Mouse (Mus musculus): Measurements from ENCODE around the gene Fmo2. TPM values are rescaled to one million over a fixed set of nuclear protein-coding genes. Genes with fewer than 3 reads are reported as not detected.

The Fmo2 gene
- polyA plus RNA-seq, 1 experiment: not detected

GRCm38 (mm10) chr1:162931310-162931875 lies 32.9 kb upstream of the Fmo2 start:
- TF ChIP-seq MAX (IDR thresholded peaks at IDR 0.05) (no peak), MYOD1 (IDR thresholded peaks at IDR 0.05; ENCODE audit: control insufficient read depth, insufficient read length, low read depth) (no peak), USF1 (IDR thresholded peaks at IDR 0.05; ENCODE audit: low read depth) (no peak), MYOG (IDR thresholded peaks at IDR 0.05; ENCODE audit: control insufficient read depth, extremely low read depth, insufficient read length) (no peak), CTCF (IDR thresholded peaks at IDR 0.05; ENCODE audit: control insufficient read depth, insufficient read depth, insufficient read length) (no peak), FOSL1 (IDR thresholded peaks at IDR 0.05; ENCODE audit: insufficient read depth, low read length, poor library complexity, severe bottlenecking) (no peak), CEBPB (IDR thresholded peaks at IDR 0.05; ENCODE audit: low read depth) (no peak)

DNA sequence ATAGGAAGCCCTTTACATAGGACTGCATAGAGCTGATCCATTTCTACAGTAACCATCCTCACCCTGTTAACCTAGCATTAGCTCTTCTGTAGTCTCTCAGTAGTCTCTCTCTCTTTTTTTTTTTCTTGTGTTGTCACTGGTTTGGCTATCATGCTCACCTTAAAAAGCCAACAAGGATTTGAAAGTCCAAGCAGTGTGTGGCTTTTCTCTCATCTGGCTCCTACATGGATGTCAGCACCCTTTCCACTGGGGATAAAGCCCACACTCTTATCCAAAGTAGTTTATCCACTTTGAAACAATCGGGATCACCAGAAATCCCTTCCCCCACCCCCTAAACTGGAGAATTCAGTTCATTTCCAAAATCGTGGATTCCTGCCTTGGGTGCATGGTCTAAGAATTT lies 32.1 kb upstream of the Fmo2 start:
- no peaks in the 10 kb centered on the region for H3K36me3 ChIP-seq (ENCODE audit: control insufficient read depth, insufficient read depth)
- H3K79me3 ChIP-seq (ENCODE audit: low read depth): no peaks in the 10 kb centered on the region
- H3K79me2 ChIP-seq (ENCODE audit: control insufficient read depth, insufficient read depth): no peaks in the 10 kb centered on the region
- no peak for TF ChIP-seq MAX (IDR thresholded peaks at IDR 0.05)
- no peak overlapping the region for H3ac ChIP-seq (ENCODE audit: control insufficient read depth, insufficient read length, low read depth)
- H3K4me3 ChIP-seq (ENCODE audit: insufficient read depth, poor library complexity, severe bottlenecking): no peak overlapping the region
- no peaks in the 10 kb centered on the region for H3K27me3 ChIP-seq (ENCODE audit: control insufficient read depth, insufficient read depth, insufficient read length)

More at GRCm38 (mm10) chr1:162931310-162931875, 32.9 kb upstream of the Fmo2 start:
- H3K36me3 ChIP-seq (ENCODE audit: control insufficient read depth, insufficient read depth): no peaks in the 10 kb centered on the region
- no peak overlapping the region for H3K4me3 ChIP-seq (ENCODE audit: insufficient read depth, poor library complexity, severe bottlenecking)
- H3K27me3 ChIP-seq (ENCODE audit: control insufficient read depth, insufficient read depth, insufficient read length): no peaks in the 10 kb centered on the region
- H3K79me3 ChIP-seq (ENCODE audit: low read depth): no peaks in the 10 kb centered on the region
- H3K79me2 ChIP-seq (ENCODE audit: control insufficient read depth, insufficient read depth): no peaks in the 10 kb centered on the region
- no peak overlapping the region for H3ac ChIP-seq (ENCODE audit: control insufficient read depth, insufficient read length, low read depth)

DNA sequence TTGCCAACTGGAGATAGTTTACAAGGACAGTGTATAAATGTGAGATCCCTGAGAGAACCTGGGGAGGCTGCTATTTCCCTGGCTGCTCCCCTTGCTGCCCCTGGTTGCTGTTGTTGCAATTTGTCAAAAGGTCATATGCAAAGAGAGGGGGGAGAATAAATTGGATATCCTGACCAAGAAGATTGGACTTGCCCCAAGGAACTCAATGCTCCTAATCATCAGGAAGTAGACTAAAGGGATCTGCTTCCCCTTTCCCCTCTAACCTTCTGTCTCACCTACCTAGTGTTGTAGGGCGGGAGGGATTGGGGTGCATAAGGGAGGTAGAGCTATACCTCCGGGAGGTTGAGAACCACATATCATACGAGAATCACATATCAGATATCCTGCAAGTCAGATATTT lies 30.6 kb upstream of the Fmo2 start:
- no peak overlapping the region for H3K4me3 ChIP-seq (ENCODE audit: insufficient read depth, poor library complexity, severe bottlenecking)
- H3K79me2 ChIP-seq (ENCODE audit: control insufficient read depth, insufficient read depth): no peaks in the 10 kb centered on the region
- H3K79me3 ChIP-seq (ENCODE audit: low read depth): no peaks in the 10 kb centered on the region
- no peak overlapping the region for H3ac ChIP-seq (ENCODE audit: control insufficient read depth, insufficient read length, low read depth)
- H3K27me3 ChIP-seq (ENCODE audit: control insufficient read depth, insufficient read depth, insufficient read length): peaks cover under 1% of the 10 kb centered on the region
- no peak for TF ChIP-seq MYOD1 (IDR thresholded peaks at IDR 0.05; ENCODE audit: control insufficient read depth, insufficient read length, low read depth)
- TF ChIP-seq USF1 (IDR thresholded peaks at IDR 0.05; ENCODE audit: low read depth): no peak
- no peak for TF ChIP-seq CEBPB (IDR thresholded peaks at IDR 0.05; ENCODE audit: low read depth)
- no peaks in the 10 kb centered on the region for H3K36me3 ChIP-seq (ENCODE audit: control insufficient read depth, insufficient read depth)

DNA sequence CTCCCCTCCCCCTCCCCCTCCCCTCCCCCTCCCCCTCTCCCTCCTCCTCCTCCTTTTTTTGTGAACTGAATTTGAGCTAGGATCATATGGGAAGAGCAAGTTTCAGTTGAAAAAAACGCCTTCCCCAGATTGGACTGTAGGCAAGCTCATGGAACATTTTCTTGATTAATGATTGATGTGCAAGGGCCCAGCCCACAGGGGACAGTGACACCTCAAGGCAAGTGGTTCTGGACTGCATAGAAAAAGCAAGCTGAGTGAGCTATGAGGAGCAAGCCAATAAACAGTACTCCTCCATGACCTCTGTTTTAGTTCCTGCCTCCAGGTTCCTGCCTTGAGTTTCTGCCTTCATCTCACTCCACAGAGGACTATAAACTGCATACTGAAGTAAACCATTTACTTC lies 26.6 kb upstream of the Fmo2 start:
- Histone ChIP-seq H3K36me3 (ENCODE audit: control insufficient read depth, insufficient read depth) (no peaks in the 10 kb centered on the region), H3K79me2 (ENCODE audit: control insufficient read depth, insufficient read depth) (no peaks in the 10 kb centered on the region), H3K4me3 (ENCODE audit: insufficient read depth, poor library complexity, severe bottlenecking) (no peak overlapping the region), H3K79me3 (ENCODE audit: low read depth) (no peaks in the 10 kb centered on the region), H3ac (ENCODE audit: control insufficient read depth, insufficient read length, low read depth) (no peak overlapping the region), H3K27me3 (ENCODE audit: control insufficient read depth, insufficient read depth, insufficient read length) (peaks cover 13% of the 10 kb centered on the region)
- TF ChIP-seq MAX (IDR thresholded peaks at IDR 0.05) (no peak), MYOD1 (IDR thresholded peaks at IDR 0.05; ENCODE audit: control insufficient read depth, insufficient read length, low read depth) (no peak), USF1 (IDR thresholded peaks at IDR 0.05; ENCODE audit: low read depth) (no peak), FOSL1 (IDR thresholded peaks at IDR 0.05; ENCODE audit: insufficient read depth, low read length, poor library complexity, severe bottlenecking) (no peak), MYOG (IDR thresholded peaks at IDR 0.05; ENCODE audit: control insufficient read depth, extremely low read depth, insufficient read length) (no peak), CTCF (IDR thresholded peaks at IDR 0.05; ENCODE audit: control insufficient read depth, insufficient read depth, insufficient read length) (no peak), CEBPB (IDR thresholded peaks at IDR 0.05; ENCODE audit: low read depth) (no peak)

GRCm38 (mm10) chr1:162916661-162917060 lies 18.1 kb upstream of the Fmo2 start:
- no peaks in the 10 kb centered on the region for H3K36me3 ChIP-seq (ENCODE audit: control insufficient read depth, insufficient read depth)
- no peak for TF ChIP-seq USF1 (IDR thresholded peaks at IDR 0.05; ENCODE audit: low read depth)
- no peak for TF ChIP-seq CEBPB (IDR thresholded peaks at IDR 0.05; ENCODE audit: low read depth)
- no peak for TF ChIP-seq MYOD1 (IDR thresholded peaks at IDR 0.05; ENCODE audit: control insufficient read depth, insufficient read length, low read depth)
- no peak for TF ChIP-seq MAX (IDR thresholded peaks at IDR 0.05)
- TF ChIP-seq MYOG (IDR thresholded peaks at IDR 0.05; ENCODE audit: control insufficient read depth, extremely low read depth, insufficient read length): no peak
- TF ChIP-seq FOSL1 (IDR thresholded peaks at IDR 0.05; ENCODE audit: insufficient read depth, low read length, poor library complexity, severe bottlenecking): no peak
- no peak for TF ChIP-seq CTCF (IDR thresholded peaks at IDR 0.05; ENCODE audit: control insufficient read depth, insufficient read depth, insufficient read length)
- no peak overlapping the region for H3K4me3 ChIP-seq (ENCODE audit: insufficient read depth, poor library complexity, severe bottlenecking)
- H3K27me3 ChIP-seq (ENCODE audit: control insufficient read depth, insufficient read depth, insufficient read length): peaks cover 16% of the 10 kb centered on the region
- no peaks in the 10 kb centered on the region for H3K79me2 ChIP-seq (ENCODE audit: control insufficient read depth, insufficient read depth)
- H3ac ChIP-seq (ENCODE audit: control insufficient read depth, insufficient read length, low read depth): no peak overlapping the region
- no peaks in the 10 kb centered on the region for H3K79me3 ChIP-seq (ENCODE audit: low read depth)

DNA sequence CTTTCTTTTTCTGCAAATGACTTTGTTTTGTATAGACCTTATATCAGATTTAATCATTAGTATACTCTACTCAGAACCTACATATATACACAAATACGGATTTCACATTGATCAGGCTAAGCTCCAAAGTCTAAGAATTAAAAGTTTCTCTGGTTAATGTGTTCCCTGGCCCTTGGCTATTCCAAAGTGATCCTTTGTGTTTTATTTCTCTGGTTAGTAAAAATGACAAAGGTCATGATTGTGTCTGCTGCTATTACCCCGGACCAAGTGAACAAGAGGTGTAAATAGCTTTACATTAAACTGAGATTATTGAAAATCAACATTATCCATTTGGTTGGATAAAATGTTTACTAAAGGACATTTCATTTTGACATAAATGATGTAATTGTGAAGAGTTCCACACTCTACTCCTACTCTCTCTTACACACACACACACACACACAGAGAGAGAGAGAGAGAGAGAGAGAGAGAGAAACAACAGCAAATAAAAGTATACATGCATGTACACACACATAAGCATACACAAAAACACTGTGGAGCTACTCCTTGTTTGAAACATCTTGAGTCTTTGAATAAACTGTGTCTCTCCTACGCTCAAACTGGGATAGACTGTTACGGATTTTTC lies 16.5 kb upstream of the Fmo2 start:
- Histone ChIP-seq H3ac (ENCODE audit: control insufficient read depth, insufficient read length, low read depth) (no peak overlapping the region), H3K4me3 (ENCODE audit: insufficient read depth, poor library complexity, severe bottlenecking) (no peak overlapping the region), H3K36me3 (ENCODE audit: control insufficient read depth, insufficient read depth) (no peaks in the 10 kb centered on the region), H3K79me3 (ENCODE audit: low read depth) (no peaks in the 10 kb centered on the region), H3K79me2 (ENCODE audit: control insufficient read depth, insufficient read depth) (no peaks in the 10 kb centered on the region), H3K27me3 (ENCODE audit: control insufficient read depth, insufficient read depth, insufficient read length) (peaks cover 10% of the 10 kb centered on the region)
- no peak for TF ChIP-seq USF1 (IDR thresholded peaks at IDR 0.05; ENCODE audit: low read depth)
- no peak for TF ChIP-seq MAX (IDR thresholded peaks at IDR 0.05)
- TF ChIP-seq MYOG (IDR thresholded peaks at IDR 0.05; ENCODE audit: control insufficient read depth, extremely low read depth, insufficient read length): no peak
